Mouse (Mus musculus): ENCODE measurements around the gene Hbs1l. TPM values are rescaled to one million over a fixed set of nuclear protein-coding genes. Genes with fewer than 3 reads are reported as not detected.

Hbs1l gene
- total RNA-seq, 2 experiments from 2014 or later, result 59.5 to 62.4 TPM

GRCm38 (mm10) chr10:21304672-21305632, 9.2 kb downstream of the Hbs1l start:
- DNase-seq, result peak; percentile 22

GRCm38 (mm10) chr10:21313732-21314131, 18.0 kb downstream of the Hbs1l start:
- no peak for DNase-seq

- no peak for DNase-seq
Measured at GRCm38 (mm10) chr10:21316123-21316522, 20.3 kb downstream of the Hbs1l start.

- DNase-seq, result no peak
Measured at GRCm38 (mm10) chr10:21318250-21318649, 22.5 kb downstream of the Hbs1l start.

- no peak for DNase-seq
Measured at GRCm38 (mm10) chr10:21318996-21319395, 23.2 kb downstream of the Hbs1l start.

- no peak for DNase-seq
Measured at GRCm38 (mm10) chr10:21320601-21321000, 24.8 kb downstream of the Hbs1l start.

GRCm38 (mm10) chr10:21326352-21326751, 30.6 kb downstream of the Hbs1l start:
- no peak for DNase-seq

GRCm38 (mm10) chr10:21327605-21328135, 31.9 kb downstream of the Hbs1l start:
- peak; percentile 22 for DNase-seq

- DNase-seq, result no peak
Measured at GRCm38 (mm10) chr10:21334349-21335105, 38.7 kb downstream of the Hbs1l start.

- DNase-seq, result no peak
Measured at GRCm38 (mm10) chr10:21335534-21335933, 39.8 kb downstream of the Hbs1l start.

- DNase-seq, result peak; percentile 24
Measured at GRCm38 (mm10) chr10:21337191-21337590, 41.4 kb downstream of the Hbs1l start.

- no peak for DNase-seq
Measured at GRCm38 (mm10) chr10:21341706-21342105, 45.9 kb downstream of the Hbs1l start.

GRCm38 (mm10) chr10:21342331-21343005, 46.7 kb downstream of the Hbs1l start:
- no peak for DNase-seq

GRCm38 (mm10) chr10:21347332-21347731, 51.6 kb downstream of the Hbs1l start:
- DNase-seq, result no peak

GRCm38 (mm10) chr10:21349449-21349848, 53.7 kb downstream of the Hbs1l start:
- DNase-seq, result no peak

GRCm38 (mm10) chr10:21349946-21350345, 54.2 kb downstream of the Hbs1l start:
- no peak for DNase-seq

- no peak for DNase-seq
Measured at GRCm38 (mm10) chr10:21350531-21351515, 55.0 kb downstream of the Hbs1l start.

GRCm38 (mm10) chr10:21351766-21352165, 56.0 kb downstream of the Hbs1l start:
- DNase-seq, result no peak

GRCm38 (mm10) chr10:21353890-21354289, 58.1 kb downstream of the Hbs1l start:
- no peak for DNase-seq

GRCm38 (mm10) chr10:21354506-21354905, 58.7 kb downstream of the Hbs1l start:
- no peak for DNase-seq

- DNase-seq, result no peak
Measured at GRCm38 (mm10) chr10:21357986-21358385, 62.2 kb downstream of the Hbs1l start.
